Mouse (Mus musculus) liver, embryonic 15.5 days (tissue): Measurements from ENCODE around the gene Fer. TPM values are rescaled to one million over a fixed set of nuclear protein-coding genes. Genes with fewer than 3 reads are reported as not detected.
A peak's percentile ranks its signal among the peaks of the same experiment; 100 is the strongest.

Experiments
- ATAC-seq: fragments of 200-750 bp; cut with Nextera tagmentation; 2 replicates; pipeline ENCODE4 v1.8.0; 2017; ENCODE audit warnings: moderate number of reproducible peaks, mild to moderate bottlenecking, moderate library complexity; ENCODE audit not compliant: insufficient read depth
- H3K27ac ChIP-seq: fragments of 300-500 bp; sonication (generic); replicated peaks from 2 replicates; pipeline ENCODE4 v1.5.1; 2015; ENCODE audit warnings: mild to moderate bottlenecking, inconsistent platforms
- H3K27me3 ChIP-seq: fragments of 300-500 bp; sonication (generic); 2 replicates; pipeline ENCODE4 v1.6.1; 2015; ENCODE audit warnings: mild to moderate bottlenecking, inconsistent platforms
- H3K36me3 ChIP-seq: fragments of 300-500 bp; sonication (generic); replicated peaks from 2 replicates; pipeline ENCODE4 v1.6.1; 2015; ENCODE audit warnings: moderate library complexity, mild to moderate bottlenecking, inconsistent platforms
- H3K4me1 ChIP-seq: fragments of 300-500 bp; sonication (generic); replicated peaks from 2 replicates; pipeline ENCODE4 v1.6.1; 2015; ENCODE audit warnings: inconsistent platforms
- H3K4me2 ChIP-seq: fragments of 300-500 bp; sonication (generic); 2 replicates; pipeline ENCODE4 v1.6.1; 2015; ENCODE audit warnings: moderate library complexity, mild to moderate bottlenecking, inconsistent platforms
- H3K4me3 ChIP-seq: fragments of 300-500 bp; sonication (generic); replicated peaks from 2 replicates; pipeline ENCODE4 v1.5.1; 2015; ENCODE audit warnings: mild to moderate bottlenecking, inconsistent platforms
- H3K9ac ChIP-seq: fragments of 300-500 bp; sonication (generic); 2 replicates; pipeline ENCODE4 v1.6.1; 2015; ENCODE audit warnings: moderate library complexity, mild to moderate bottlenecking, inconsistent platforms
- H3K9me3 ChIP-seq: fragments of 300-500 bp; sonication (generic); replicated peaks from 2 replicates; pipeline ENCODE4 v1.6.1; 2016; ENCODE audit warnings: inconsistent platforms
- WGBS: fragments of 180-500 bp; shearing (Covaris S2); methylation state at CpG from one replicate; pipeline ENCODE4 v1.1.7; 2015; ENCODE audit warnings: mixed read lengths; ENCODE audit not compliant: insufficient replicate concordance; 5-methylcytosine and 5-hydroxymethylcytosine counted together
- polyA plus RNA-seq: library from polyadenylated mRNA; unstranded; fragments of >200 nt; fragmentation: Nextera tagmentation; extraction: Ambion mirVana; gene quantifications from 2 replicates; pipeline ENCODE4 v1.2.1, GENCODE M21; 2015

The Fer gene
- polyA plus RNA-seq, 1 experiment from 2014 or later: 8.0 TPM

- WGBS: 26% methylated on average over 3 of the region's 3 CpGs
- no peak overlapping the region for H3K4me3 ChIP-seq
Measured at GRCm38 (mm10) chr17:64018870-64019269, 156.0 kb downstream of the Fer start.

DNA sequence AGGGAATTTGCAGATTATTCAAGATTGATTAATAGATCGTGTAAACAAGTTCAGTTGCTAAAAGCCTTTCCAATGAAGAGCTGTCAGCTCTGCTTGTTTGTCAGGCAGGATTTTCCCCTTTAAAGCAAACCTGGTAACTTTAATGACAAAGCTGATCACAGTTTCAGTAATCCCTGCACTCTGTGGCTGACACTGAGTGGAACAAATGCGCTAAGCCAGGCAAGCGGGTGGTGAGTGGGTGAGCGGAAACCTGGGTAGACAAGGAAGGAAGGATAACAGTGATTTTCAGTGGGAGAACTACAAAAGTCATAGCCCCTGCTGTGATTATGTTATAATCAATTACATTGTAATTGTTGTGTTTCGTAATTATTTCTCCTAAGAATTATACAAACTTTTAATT is 156.8 kb downstream of the Fer start:
- Histone ChIP-seq H3K4me2 (no peak overlapping the region), H3K27ac (no peak overlapping the region), H3K9me3 (no peaks in the 10 kb centered on the region), H3K9ac (no peak overlapping the region), H3K4me1 (peaks cover 6% of the 10 kb centered on the region; the same call in 1 of the 2 replicates), H3K36me3 (no peaks in the 10 kb centered on the region), H3K27me3 (no peaks in the 10 kb centered on the region), H3K4me3 (no peak overlapping the region)
- ATAC-seq: no peak
- WGBS: 79% methylated on average over 5 of the region's 5 CpGs

More at GRCm38 (mm10) chr17:64018870-64019269, 156.0 kb downstream of the Fer start:
- Histone ChIP-seq H3K9ac (no peak overlapping the region), H3K4me2 (no peak overlapping the region), H3K27me3 (no peaks in the 10 kb centered on the region), H3K9me3 (no peaks in the 10 kb centered on the region), H3K27ac (no peak overlapping the region), H3K36me3 (no peaks in the 10 kb centered on the region), H3K4me1 (peaks cover 6% of the 10 kb centered on the region; the same call in 1 of the 2 replicates)
- peak; percentile 31; the same call in 1 of the 2 replicates for ATAC-seq

DNA sequence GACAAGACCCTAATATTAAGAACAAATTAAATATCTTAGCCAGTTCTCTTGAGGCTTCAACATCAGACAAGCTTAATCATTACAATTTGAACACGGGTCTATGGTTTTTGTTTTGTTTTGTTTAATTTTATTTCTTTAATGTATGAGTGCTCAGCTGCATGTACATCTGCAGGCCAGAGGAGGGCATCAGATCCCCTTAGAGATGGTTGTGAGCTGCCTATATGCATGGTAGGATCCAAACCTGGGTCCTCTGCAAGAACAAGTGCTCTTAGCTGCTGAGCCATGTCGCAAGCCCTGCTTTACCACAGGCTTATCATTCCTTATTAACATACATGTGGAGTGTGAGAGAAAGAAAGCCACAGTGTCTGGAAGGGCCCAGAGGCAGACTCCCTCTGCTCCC is 163.6 kb downstream of the Fer start:
- H3K36me3 ChIP-seq: no peaks in the 10 kb centered on the region
- H3K27me3 ChIP-seq: no peaks in the 10 kb centered on the region
- no peaks in the 10 kb centered on the region for H3K9me3 ChIP-seq
- H3K4me1 ChIP-seq: no peaks in the 10 kb centered on the region
- no peak overlapping the region for H3K4me2 ChIP-seq
- 31% methylated on average over 2 of the region's 2 CpGs for WGBS
- H3K27ac ChIP-seq: no peak overlapping the region
- no peak overlapping the region for H3K4me3 ChIP-seq
- no peak overlapping the region for H3K9ac ChIP-seq
- no peak for ATAC-seq

DNA sequence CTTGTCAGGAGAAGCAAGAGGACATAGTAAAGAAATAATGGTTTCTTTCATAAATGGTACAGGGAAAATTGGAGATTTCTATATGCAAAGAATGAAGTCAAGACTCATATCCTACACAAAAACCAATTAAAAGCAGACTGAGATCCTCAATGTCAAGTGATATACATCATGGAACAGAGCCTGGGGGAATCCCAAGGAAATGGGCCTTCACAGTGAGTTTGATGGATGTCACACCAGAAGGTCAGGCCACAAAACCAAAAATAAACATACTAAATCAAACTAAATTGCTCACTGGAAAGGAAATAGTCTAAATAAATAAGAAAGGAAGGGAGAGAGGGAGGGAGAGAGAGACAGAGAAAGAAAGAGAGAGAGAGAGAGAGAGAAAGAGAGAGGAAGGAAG is 178.9 kb downstream of the Fer start:
- Histone ChIP-seq H3K27me3 (no peaks in the 10 kb centered on the region), H3K4me2 (no peak overlapping the region)
- ATAC-seq: no peak

GRCm38 (mm10) chr17:64045326-64045725 is 182.5 kb downstream of the Fer start:
- Histone ChIP-seq H3K4me3 (no peak overlapping the region), H3K27ac (no peak overlapping the region), H3K27me3 (no peaks in the 10 kb centered on the region), H3K4me1 (no peaks in the 10 kb centered on the region), H3K36me3 (no peaks in the 10 kb centered on the region), H3K4me2 (no peak overlapping the region), H3K9ac (no peak overlapping the region), H3K9me3 (no peaks in the 10 kb centered on the region)
- no peak for ATAC-seq
- 71% methylated on average over 7 of the region's 7 CpGs for WGBS

More for the DNA sequence above, 178.9 kb downstream of the Fer start:
- Histone ChIP-seq H3K27ac (no peak overlapping the region), H3K4me3 (no peak overlapping the region), H3K4me1 (no peaks in the 10 kb centered on the region), H3K9me3 (no peaks in the 10 kb centered on the region), H3K9ac (no peak overlapping the region), H3K36me3 (no peaks in the 10 kb centered on the region)

DNA sequence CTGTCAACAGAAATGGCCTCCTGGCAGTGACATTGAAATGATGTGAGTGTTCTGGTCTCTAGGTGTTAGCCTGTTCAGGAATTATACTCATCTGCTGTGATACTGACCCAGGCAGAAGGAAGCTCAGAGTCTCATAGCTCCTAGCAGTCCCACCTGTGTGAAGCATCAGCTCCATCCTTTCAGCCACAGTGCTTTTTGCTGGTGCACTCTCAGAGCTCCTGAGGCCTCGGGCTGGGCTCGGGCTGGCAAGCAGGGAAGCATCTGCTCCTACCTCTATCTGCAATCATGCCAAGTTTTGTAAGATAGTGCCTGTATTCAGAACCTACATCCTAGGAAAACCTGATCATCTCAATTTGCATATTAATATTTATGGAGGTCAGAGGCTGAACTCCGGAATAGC is 183.7 kb downstream of the Fer start:
- H3K9me3 ChIP-seq: no peaks in the 10 kb centered on the region

GRCm38 (mm10) chr17:64050911-64051310 is 188.0 kb downstream of the Fer start:
- H3K4me1 ChIP-seq: no peaks in the 10 kb centered on the region
- H3K9me3 ChIP-seq: no peaks in the 10 kb centered on the region
- no peak overlapping the region for H3K4me2 ChIP-seq
- WGBS: 89% methylated on average over 5 of the region's 5 CpGs
- H3K9ac ChIP-seq: no peak overlapping the region
- no peaks in the 10 kb centered on the region for H3K27me3 ChIP-seq
- no peak for ATAC-seq
- no peak overlapping the region for H3K27ac ChIP-seq
- no peak overlapping the region for H3K4me3 ChIP-seq
- H3K36me3 ChIP-seq: no peaks in the 10 kb centered on the region

More for the DNA sequence above, 183.7 kb downstream of the Fer start:
- H3K4me2 ChIP-seq: no peak overlapping the region
- no peak overlapping the region for H3K4me3 ChIP-seq
- no peaks in the 10 kb centered on the region for H3K27me3 ChIP-seq
- no peaks in the 10 kb centered on the region for H3K36me3 ChIP-seq
- 64% methylated on average over 3 of the region's 3 CpGs for WGBS
- no peak overlapping the region for H3K27ac ChIP-seq
- ATAC-seq: no peak
- H3K9ac ChIP-seq: no peak overlapping the region
- no peaks in the 10 kb centered on the region for H3K4me1 ChIP-seq

GRCm38 (mm10) chr17:64053636-64054035 is 190.8 kb downstream of the Fer start:
- no peak overlapping the region for H3K27ac ChIP-seq
- 82% methylated on average over 11 of the region's 11 CpGs for WGBS
- no peak for ATAC-seq

DNA sequence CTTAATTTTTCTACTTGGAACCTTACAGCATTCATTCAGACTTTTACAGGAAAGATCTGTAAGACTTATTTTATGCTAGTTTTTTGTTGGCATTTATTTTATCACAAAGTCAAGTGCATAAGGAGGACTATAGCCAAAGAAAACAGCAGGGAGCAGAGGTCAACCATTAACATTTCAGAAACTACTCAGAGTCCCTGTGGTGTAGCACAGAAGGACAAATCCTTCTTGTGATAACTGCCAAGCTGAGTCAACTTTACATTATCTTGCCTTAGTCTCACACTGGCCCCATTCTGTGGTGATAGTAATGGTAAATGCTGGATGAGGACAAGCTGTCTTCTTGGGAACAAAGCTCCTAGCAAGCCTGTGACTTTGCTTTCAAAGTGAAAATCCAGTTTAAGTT is 197.7 kb downstream of the Fer start:
- no peak overlapping the region for H3K27ac ChIP-seq
- H3K4me3 ChIP-seq: no peak overlapping the region
- H3K9me3 ChIP-seq: no peaks in the 10 kb centered on the region
- H3K9ac ChIP-seq: no peak overlapping the region
- no peak for ATAC-seq
- H3K27me3 ChIP-seq: no peaks in the 10 kb centered on the region
- H3K36me3 ChIP-seq: no peaks in the 10 kb centered on the region
- peaks cover 5% of the 10 kb centered on the region; the same call in 1 of the 2 replicates for H3K4me1 ChIP-seq
- no peak overlapping the region for H3K4me2 ChIP-seq

More at GRCm38 (mm10) chr17:64053636-64054035, 190.8 kb downstream of the Fer start:
- H3K4me1 ChIP-seq: no peaks in the 10 kb centered on the region
- no peaks in the 10 kb centered on the region for H3K9me3 ChIP-seq
- H3K36me3 ChIP-seq: no peaks in the 10 kb centered on the region
- no peak overlapping the region for H3K4me3 ChIP-seq
- H3K27me3 ChIP-seq: no peaks in the 10 kb centered on the region
- H3K4me2 ChIP-seq: no peak overlapping the region
- H3K9ac ChIP-seq: no peak overlapping the region

GRCm38 (mm10) chr17:64065243-64065642 is 202.4 kb downstream of the Fer start:
- Histone ChIP-seq H3K4me3 (no peak overlapping the region), H3K27me3 (no peaks in the 10 kb centered on the region), H3K36me3 (no peaks in the 10 kb centered on the region), H3K27ac (no peak overlapping the region), H3K4me1 (peaks cover 5% of the 10 kb centered on the region; the same call in 1 of the 2 replicates), H3K9ac (no peak overlapping the region), H3K4me2 (no peak overlapping the region), H3K9me3 (no peaks in the 10 kb centered on the region)
- ATAC-seq: no peak
- 53% methylated on average over 3 of the region's 3 CpGs for WGBS

DNA sequence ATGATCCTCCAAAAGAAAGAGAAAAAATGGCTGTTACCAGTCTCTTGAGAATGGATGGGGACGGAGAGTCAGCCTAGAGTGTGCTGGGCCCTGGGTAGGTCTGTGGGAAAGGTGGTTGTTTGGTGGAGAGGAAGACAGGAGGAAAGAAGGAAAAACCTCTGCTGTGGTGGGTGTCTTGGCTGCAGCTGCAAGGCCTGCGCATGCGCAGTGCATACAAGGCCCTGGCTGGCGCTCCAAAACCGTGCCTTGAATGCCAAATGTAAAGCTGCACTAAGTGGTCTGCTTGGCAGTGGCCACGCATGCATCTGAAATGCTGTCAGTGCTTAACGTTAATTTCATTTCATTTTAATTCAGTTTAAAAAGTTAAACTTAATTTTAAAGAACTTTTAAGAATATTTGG is 214.5 kb downstream of the Fer start:
- ATAC-seq: no peak
- Histone ChIP-seq H3K9me3 (no peaks in the 10 kb centered on the region), H3K27ac (no peak overlapping the region)

GRCm38 (mm10) chr17:64084751-64085150 is 221.9 kb downstream of the Fer start:
- no peak overlapping the region for H3K4me2 ChIP-seq
- H3K9ac ChIP-seq: no peak overlapping the region
- no peaks in the 10 kb centered on the region for H3K9me3 ChIP-seq
- WGBS: 71% methylated on average over 5 of the region's 5 CpGs
- ATAC-seq: no peak
- H3K27me3 ChIP-seq: no peaks in the 10 kb centered on the region
- no peak overlapping the region for H3K27ac ChIP-seq
- no peaks in the 10 kb centered on the region for H3K4me1 ChIP-seq
- no peak overlapping the region for H3K4me3 ChIP-seq
- no peaks in the 10 kb centered on the region for H3K36me3 ChIP-seq

More for the DNA sequence above, 214.5 kb downstream of the Fer start:
- no peak overlapping the region for H3K4me3 ChIP-seq
- no peaks in the 10 kb centered on the region for H3K36me3 ChIP-seq
- H3K4me1 ChIP-seq: no peaks in the 10 kb centered on the region
- H3K27me3 ChIP-seq: no peaks in the 10 kb centered on the region
- H3K9ac ChIP-seq: no peak overlapping the region
- H3K4me2 ChIP-seq: no peak overlapping the region
- WGBS: 81% methylated on average over 7 of the region's 7 CpGs
